Mouse (Mus musculus) spleen, adult 2 months (tissue): ENCODE data around the gene Btbd3.

Source experiments
- CTCF ChIP-seq: fragments of 200-500 bp; IDR thresholded peaks from 2 replicates; pipeline ENCODE4 v1.5.1; 2011; ENCODE audit warnings: mild to moderate bottlenecking, inconsistent platforms; ENCODE audit not compliant: insufficient read depth, insufficient read length, insufficient replicate concordance; ENCODE audit errors: extremely low read depth
- POLR2A ChIP-seq: fragments of 200-500 bp; IDR thresholded peaks from 2 replicates; pipeline ENCODE4 v1.6.1; 2011; ENCODE audit warnings: low read depth, low read length, inconsistent platforms

DNA sequence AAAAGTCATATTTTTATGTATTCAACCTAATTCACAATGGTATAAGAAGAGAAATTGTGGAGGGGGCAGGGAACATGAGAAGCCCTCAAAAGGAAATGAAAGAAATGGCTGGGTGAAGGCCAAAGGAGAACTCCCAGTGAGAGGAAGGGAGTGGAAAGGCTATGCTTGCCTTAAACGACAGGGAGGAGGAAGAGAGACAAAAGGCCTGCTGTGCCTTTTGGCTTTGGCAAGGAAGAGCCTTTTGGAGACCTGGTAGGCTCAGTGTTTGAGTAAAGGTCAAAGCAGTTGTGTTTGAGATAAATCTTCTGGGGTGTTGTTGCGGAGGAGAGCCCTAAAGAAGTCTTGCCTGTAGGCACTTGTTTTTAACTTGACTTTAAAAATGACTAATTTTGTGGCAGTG lies 175.6 kb downstream of the Btbd3 start:
- TF ChIP-seq POLR2A (no peak), CTCF (no peak)
